Mouse (Mus musculus) urinary bladder, adult 18-20 months (tissue): Measurements from ENCODE around the gene Gdf10.

ENCODE experiments used
- DNase-seq, 2 experiments: peaks; one replicate each; pipeline ENCODE4 v3.0.0; 2022; ENCODE audit warnings: low spot score in 2 of 2, mixed read lengths in 2 of 2

The Gdf10 gene

GRCm38 (mm10) chr14:33923168-33924070, at the start of gene Gdf10:
Gene Gdf10 (plus strand): TSS chr14:33923587.
- DNase-seq, result peak in 1 of 2 experiments; percentile 7

GRCm38 (mm10) chr14:33878826-33879225, 44.6 kb upstream of the Gdf10 start:
- DNase-seq, result no peak

- no peak for DNase-seq
These were observed 43.2 kb upstream of the Gdf10 start for GRCm38 (mm10) chr14:33880236-33880635.

- no peak for DNase-seq
These were observed 41.9 kb upstream of the Gdf10 start for GRCm38 (mm10) chr14:33881471-33881870.

GRCm38 (mm10) chr14:33883046-33883445, 40.3 kb upstream of the Gdf10 start:
- DNase-seq, result no peak

GRCm38 (mm10) chr14:33885466-33885865, 37.9 kb upstream of the Gdf10 start:
- DNase-seq, result no peak

GRCm38 (mm10) chr14:33888387-33889035, 34.9 kb upstream of the Gdf10 start:
- DNase-seq, result no peak

- DNase-seq, result no peak
These were observed 33.4 kb upstream of the Gdf10 start for GRCm38 (mm10) chr14:33889971-33890370.

GRCm38 (mm10) chr14:33891507-33891906, 31.9 kb upstream of the Gdf10 start:
- DNase-seq, result no peak

GRCm38 (mm10) chr14:33895777-33896176, 27.6 kb upstream of the Gdf10 start:
- DNase-seq, result no peak

GRCm38 (mm10) chr14:33896628-33897300, 26.6 kb upstream of the Gdf10 start:
- no peak for DNase-seq

- no peak for DNase-seq
These were observed 20.6 kb upstream of the Gdf10 start for GRCm38 (mm10) chr14:33902783-33903182.

GRCm38 (mm10) chr14:33903199-33903598, 20.2 kb upstream of the Gdf10 start:
- DNase-seq, result no peak

- no peak for DNase-seq
These were observed 18.5 kb upstream of the Gdf10 start for GRCm38 (mm10) chr14:33904851-33905250.

GRCm38 (mm10) chr14:33913727-33914126, 9.7 kb upstream of the Gdf10 start:
- no peak for DNase-seq

GRCm38 (mm10) chr14:33914206-33914605, 9.2 kb upstream of the Gdf10 start:
- DNase-seq, result no peak

GRCm38 (mm10) chr14:33920727-33921559, 2.4 kb upstream of the Gdf10 start:
- DNase-seq, result no peak

GRCm38 (mm10) chr14:33922771-33923167, 618 bp upstream of the Gdf10 start:
- no peak for DNase-seq

GRCm38 (mm10) chr14:33931853-33932252, 8.5 kb downstream of the Gdf10 start:
- no peak for DNase-seq

GRCm38 (mm10) chr14:33932935-33933703, 9.7 kb downstream of the Gdf10 start:
- peak in 1 of 2 experiments; percentile 49 for DNase-seq
